Mouse (Mus musculus) olfactory bulb, adult 2 months (tissue): Measurements from ENCODE around the gene Arid1b. TPM values are rescaled to one million over a fixed set of nuclear protein-coding genes. Genes with fewer than 3 reads are reported as not detected.
A peak's percentile ranks its signal among the peaks of the same experiment; 100 is the strongest.

Experiments used
- H3K27ac ChIP-seq: fragments of 200-500 bp; 2 replicates; pipeline ENCODE4 v1.5.1; 2012; ENCODE audit warnings: low read depth, low read length; ENCODE audit not compliant: insufficient read depth
- H3K4me1 ChIP-seq: fragments of 200-500 bp; 2 replicates; pipeline ENCODE4 v1.6.1; 2012; ENCODE audit warnings: low read length; ENCODE audit not compliant: control insufficient read depth, insufficient read depth
- H3K4me3 ChIP-seq: fragments of 200-500 bp; 2 replicates; pipeline ENCODE4 v1.5.1; 2012; ENCODE audit warnings: mild to moderate bottlenecking, low read depth, low read length, moderate library complexity; ENCODE audit not compliant: insufficient read depth
- CTCF ChIP-seq: fragments of 200-500 bp; IDR thresholded peaks from 2 replicates; pipeline ENCODE4 v1.5.1; 2012; ENCODE audit warnings: low read depth, mild to moderate bottlenecking, low read length, moderate library complexity; ENCODE audit not compliant: insufficient read depth
- POLR2A ChIP-seq: fragments of 200-500 bp; IDR thresholded peaks from 2 replicates; pipeline ENCODE4 v1.6.1; 2012; ENCODE audit warnings: mild to moderate bottlenecking, low read depth, low read length, moderate library complexity; ENCODE audit not compliant: insufficient read depth
- WGBS: fragments of 180-500 bp; shearing (Covaris S2); methylation state at CpG from one replicate; pipeline ENCODE4 v1.1.7; 2018; 5-methylcytosine and 5-hydroxymethylcytosine counted together
- polyA plus RNA-seq: library from polyadenylated mRNA; stranded (reverse); fragments of >200 nt; gene quantifications from 2 replicates; pipeline ENCODE4 v1.2.4, GENCODE M21; 2012; ENCODE audit warnings: low replicate concordance; ENCODE audit not compliant: missing spikeins, insufficient read depth, insufficient read length

The Arid1b gene
- polyA plus RNA-seq, 1 experiment, result not detected

DNA sequence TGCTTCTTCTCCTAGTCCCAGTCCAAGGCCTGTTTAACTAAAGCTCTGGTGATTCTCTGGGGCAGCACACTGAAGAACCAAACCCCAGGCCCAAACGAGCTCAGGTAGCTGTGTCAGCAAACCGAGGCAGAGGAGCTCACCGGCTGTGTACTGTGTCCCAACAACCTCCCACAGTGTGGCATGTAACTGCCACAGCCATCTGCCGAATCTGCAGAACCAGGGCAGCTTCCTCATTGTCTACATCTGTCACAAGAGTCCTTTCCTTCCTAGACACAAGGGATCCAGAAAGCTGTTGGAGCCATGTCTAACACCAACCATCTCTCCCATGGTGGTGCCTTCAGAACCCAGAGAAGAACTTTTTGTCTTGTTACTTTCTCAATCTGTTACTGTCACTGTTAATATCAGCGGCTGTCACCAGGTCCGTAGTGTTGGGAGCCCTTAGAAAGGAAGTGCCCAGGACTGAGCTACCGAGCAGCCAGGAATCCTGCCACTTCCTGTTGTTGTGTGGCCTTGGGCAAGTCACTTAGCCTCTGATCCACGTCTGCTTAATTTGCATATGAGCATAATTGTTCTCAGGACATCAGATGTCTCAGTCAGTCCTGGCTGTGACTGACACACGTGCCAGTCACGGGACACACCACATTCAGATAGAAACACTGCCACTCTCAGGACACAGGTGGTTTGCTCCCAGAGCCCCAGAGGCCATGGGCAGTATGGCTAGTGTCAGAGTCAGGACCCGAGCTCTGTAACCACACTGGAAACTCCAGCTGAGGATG, 309.0 kb downstream of the Arid1b start:
- TF ChIP-seq POLR2A (no peak), CTCF (no peak)
- 73% methylated on average over 11 of the region's 11 CpGs for WGBS
- no peak overlapping the region for H3K27ac ChIP-seq
- peaks cover 9% of the 10 kb centered on the region for H3K4me1 ChIP-seq
- H3K4me3 ChIP-seq, result no peak overlapping the region

DNA sequence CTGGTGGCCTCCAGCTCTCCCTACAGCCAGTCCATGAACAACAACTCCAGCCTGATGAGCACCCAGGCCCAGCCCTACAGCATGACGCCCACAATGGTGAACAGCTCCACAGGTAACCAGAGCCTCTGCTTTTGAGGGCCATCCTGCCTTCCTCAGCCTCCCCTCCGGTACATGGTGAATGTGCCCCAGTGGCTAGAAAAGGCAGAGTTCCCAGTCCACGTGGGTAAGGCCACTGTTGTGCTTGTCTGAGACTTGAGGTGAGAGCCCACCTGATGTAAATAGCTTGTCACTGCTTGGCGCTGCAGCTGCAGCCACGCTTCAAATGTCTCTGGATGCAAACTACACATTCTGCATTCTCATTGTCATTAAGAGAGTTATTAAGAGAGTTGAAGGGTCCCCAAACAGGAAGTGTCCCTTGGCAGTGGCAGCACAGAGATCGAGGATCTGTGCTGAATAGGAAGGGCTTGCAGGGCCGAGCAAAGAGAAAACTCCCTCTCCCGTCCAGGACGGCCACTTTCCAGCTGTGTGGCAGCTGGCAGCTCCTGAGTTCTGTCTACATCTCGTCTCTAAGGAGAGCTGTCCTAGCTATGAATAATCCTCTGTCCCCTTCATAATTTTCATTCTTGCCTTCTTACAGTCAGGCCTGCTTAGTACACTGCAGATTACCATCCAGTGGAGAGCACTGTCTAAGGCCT, 311.8 kb downstream of the Arid1b start:
- H3K4me1 ChIP-seq, result peaks cover 10% of the 10 kb centered on the region
- H3K4me3 ChIP-seq, result no peak overlapping the region
- TF ChIP-seq POLR2A (no peak), CTCF (no peak)
- no peak overlapping the region for H3K27ac ChIP-seq
- 77% methylated on average over 10 of the region's 10 CpGs for WGBS

GRCm38 (mm10) chr17:5309930-5310329, 315.8 kb downstream of the Arid1b start:
- peak overlapping the region; percentile 61; the same call in 1 of the 2 replicates for H3K27ac ChIP-seq
- WGBS, result 9% methylated on average over 5 of the region's 5 CpGs
- peaks cover 19% of the 10 kb centered on the region for H3K4me1 ChIP-seq
- TF ChIP-seq POLR2A, result no peak
- no peak for TF ChIP-seq CTCF
- H3K4me3 ChIP-seq, result no peak overlapping the region

DNA sequence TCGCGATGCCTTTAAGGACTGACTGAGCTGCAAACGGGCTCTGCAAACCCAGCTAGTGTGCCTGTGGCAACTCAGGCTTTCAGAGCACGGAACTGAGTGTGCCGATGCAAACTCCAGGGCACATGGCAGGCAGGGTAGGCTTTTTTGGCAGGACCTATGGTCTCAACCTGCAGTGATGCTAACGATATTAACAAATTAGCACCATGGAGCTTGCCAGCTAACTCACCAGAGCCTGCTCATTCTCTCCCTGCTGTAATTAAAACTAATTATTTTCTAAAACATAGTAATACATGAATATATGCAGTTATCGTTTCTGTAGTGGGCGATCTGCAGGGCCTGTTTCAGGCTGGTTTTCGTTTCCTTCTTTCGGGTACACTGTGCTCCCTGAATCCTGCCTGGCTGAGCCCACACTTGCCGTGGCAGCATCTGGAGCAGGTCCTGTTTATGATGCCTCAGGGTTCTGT, 316.3 kb downstream of the Arid1b start:
- H3K27ac ChIP-seq, result no peak overlapping the region
- 22% methylated on average over 11 of the region's 11 CpGs for WGBS

DNA sequence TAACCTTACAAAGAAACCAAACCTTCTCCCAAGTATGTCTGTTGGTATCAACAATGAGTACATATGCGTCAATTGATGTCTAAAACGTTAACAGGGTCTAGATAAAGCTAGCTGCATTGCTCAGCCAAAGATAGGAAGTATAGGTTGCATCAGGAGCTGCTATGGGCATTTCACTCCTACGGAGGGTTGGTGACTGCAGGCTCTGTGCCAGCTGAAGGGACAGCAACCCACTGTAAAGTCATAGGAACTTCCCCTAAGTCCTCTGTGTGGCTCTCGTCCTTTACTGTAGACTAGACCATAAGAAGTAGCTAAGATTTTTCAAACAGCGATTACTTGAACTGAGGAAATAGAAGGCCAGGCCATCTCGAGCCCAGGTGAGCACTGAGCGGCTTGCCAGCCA, 316.9 kb downstream of the Arid1b start:
- WGBS, result 77% methylated on average over 7 of the region's 7 CpGs

More for the DNA sequence above, 316.3 kb downstream of the Arid1b start:
- Histone ChIP-seq H3K4me1 (peaks cover 19% of the 10 kb centered on the region), H3K4me3 (no peak overlapping the region)
- TF ChIP-seq CTCF (no peak), POLR2A (no peak)

DNA sequence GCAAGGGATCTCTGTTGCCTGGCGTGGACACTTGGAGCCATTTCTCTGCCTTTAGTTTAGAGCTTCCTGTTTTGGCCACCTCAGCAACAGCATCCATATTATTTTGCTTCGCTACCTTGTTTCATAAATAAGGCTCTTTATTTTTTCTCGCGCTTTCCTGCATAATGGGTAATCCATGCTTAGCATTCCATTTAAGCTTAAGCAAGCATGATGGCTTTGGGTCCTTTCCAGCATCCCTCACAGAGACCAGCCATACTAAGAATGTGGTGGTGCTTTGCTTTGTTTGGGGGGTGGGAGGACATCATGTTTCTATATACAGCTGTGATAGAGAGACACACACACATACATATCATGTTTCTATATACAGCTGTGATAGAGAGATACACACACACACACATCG, 318.2 kb downstream of the Arid1b start:
- peaks cover 19% of the 10 kb centered on the region for H3K4me1 ChIP-seq
- no peak for TF ChIP-seq CTCF
- TF ChIP-seq POLR2A, result no peak
- WGBS, result 62% methylated on average over 5 of the region's 5 CpGs
- H3K4me3 ChIP-seq, result no peak overlapping the region
- no peak overlapping the region for H3K27ac ChIP-seq

More for the DNA sequence above, 316.9 kb downstream of the Arid1b start:
- Histone ChIP-seq H3K4me1 (peaks cover 19% of the 10 kb centered on the region), H3K4me3 (no peak overlapping the region), H3K27ac (0 out of 2 replicates have a peak overlapping the region, but pooled peaks have one; percentile 12)
- TF ChIP-seq CTCF, result no peak
- TF ChIP-seq POLR2A, result no peak

GRCm38 (mm10) chr17:5314735-5315134, 320.6 kb downstream of the Arid1b start:
- Histone ChIP-seq H3K4me1 (peaks cover 18% of the 10 kb centered on the region), H3K4me3 (no peak overlapping the region), H3K27ac (no peak overlapping the region)
- 81% methylated on average over 7 of the region's 7 CpGs for WGBS
- TF ChIP-seq POLR2A (no peak), CTCF (no peak)

DNA sequence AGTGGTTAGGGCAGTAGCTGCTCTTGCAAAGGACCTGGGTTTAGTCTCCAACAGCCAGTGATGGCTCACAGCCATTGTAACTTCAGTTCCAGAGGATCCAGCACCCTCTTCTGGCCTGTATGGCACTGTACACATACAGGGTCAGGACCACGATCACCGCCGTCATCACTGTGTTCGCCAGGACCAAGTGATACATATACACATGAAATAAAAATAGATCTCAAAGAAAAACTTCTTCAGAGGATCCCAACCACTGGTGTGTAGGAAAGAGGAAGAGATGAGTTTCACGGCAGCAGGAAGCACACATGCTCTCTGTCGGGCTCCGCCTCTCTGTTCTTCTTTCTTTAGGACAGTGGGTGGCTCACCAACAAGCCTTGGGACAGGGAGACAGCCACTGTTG, 322.4 kb downstream of the Arid1b start:
- no peak overlapping the region for H3K4me3 ChIP-seq
- H3K4me1 ChIP-seq, result peaks cover 14% of the 10 kb centered on the region
- H3K27ac ChIP-seq, result no peak overlapping the region
- 72% methylated on average over 7 of the region's 7 CpGs for WGBS
- TF ChIP-seq POLR2A (no peak), CTCF (no peak)
